Mouse (Mus musculus): ENCODE measurements at regions not wholly inside any gene's neighbourhood (a gene's known extent, or its start where the extent isn't known, plus 50 kb on each side); places are given as distances from the start of the nearest gene placed in this dataset.

DNA sequence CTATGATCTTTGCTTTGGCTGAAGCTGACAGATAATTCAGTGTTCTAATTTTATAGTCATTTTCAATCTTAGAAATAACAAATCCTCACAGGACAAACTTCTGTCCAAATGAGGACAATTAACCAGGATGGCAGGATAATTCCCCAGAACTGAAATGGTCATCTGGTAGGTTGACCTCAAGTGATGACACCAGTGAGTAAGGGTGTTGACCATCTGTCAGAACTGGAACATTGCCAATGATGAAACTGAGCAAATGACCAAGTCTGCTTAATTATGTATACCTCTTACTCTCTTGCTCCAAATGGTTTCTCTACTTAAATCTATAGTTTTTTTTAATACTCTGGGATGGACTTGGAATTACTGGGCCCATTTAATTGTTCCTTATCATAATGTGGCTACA is 1336.9 kb upstream of the Tenm3 start:
- DNase-seq = peak; percentile 69

GRCm38 (mm10) chr8:50164773-50165454 is 1321.2 kb upstream of the Tenm3 start:
- peak; percentile 22 for DNase-seq

DNA sequence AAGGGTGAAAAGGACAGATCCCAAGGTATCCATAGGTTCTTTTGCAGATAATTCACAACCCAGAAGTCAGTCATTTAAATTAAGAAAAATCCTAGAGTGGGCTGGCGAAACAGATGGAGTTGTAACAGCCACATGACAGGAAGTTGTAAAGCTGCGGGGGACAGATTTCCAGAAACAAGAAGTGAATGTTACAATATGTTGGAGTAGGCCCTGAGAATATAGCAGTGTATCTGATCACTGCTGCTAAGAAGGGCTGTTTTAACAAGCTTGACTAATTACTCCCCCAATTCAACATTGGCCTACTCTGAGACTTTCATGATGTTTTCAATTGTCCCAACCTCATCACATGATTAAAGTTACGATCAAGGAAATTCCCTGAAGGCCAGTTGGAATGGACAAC is 1317.3 kb upstream of the Tenm3 start:
- DNase-seq = no peak

DNA sequence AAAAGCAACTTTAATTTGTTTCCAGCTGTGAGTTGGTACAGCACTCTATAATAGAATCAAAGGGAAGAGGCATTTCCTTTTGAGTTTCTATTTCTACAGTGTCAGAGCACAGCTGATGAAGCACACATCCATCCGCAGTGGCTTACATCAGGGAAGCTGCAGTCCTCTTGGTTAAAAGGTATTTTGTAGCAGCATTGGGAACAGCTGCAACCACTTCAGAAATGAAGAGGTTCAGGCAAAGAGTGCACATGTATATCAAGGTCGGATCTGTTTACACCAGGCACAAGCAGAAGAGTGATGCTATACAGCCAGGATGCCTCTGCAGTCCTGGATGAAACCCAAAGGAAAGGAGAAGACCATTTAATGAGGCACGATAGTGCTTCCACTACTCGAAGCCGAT is 1316.6 kb upstream of the Tenm3 start:
- no peak for DNase-seq

- no peak for DNase-seq
Measured at GRCm38 (mm10) chr8:50139876-50140275, 1296.1 kb upstream of the Tenm3 start.

GRCm38 (mm10) chr8:50120041-50120440 is 1276.3 kb upstream of the Tenm3 start:
- peak; percentile 8 for DNase-seq

- DNase-seq = peak; percentile 4
Measured at GRCm38 (mm10) chr8:50082378-50082777, 1238.6 kb upstream of the Tenm3 start.

DNA sequence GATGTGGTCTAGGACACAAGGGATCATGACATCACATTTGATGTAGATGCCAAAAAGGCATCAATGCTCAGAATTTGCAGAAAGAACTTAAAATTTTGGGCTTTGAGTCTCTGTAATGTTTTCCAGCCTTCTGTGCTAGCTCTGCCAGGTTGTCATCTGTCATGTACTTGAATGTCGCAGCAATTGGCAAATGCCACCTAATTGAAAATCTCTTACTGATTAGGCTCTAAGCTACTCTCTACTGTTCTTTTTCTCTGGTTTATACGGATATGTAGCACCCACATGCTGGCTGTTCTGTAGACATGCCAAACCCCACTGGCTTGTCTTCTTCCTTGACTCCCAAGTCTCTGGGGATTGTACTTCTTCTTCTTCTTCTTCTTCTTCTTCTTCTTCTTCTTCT is 1193.3 kb upstream of the Tenm3 start:
- no peak for DNase-seq

GRCm38 (mm10) chr8:50027544-50027943 is 1183.8 kb upstream of the Tenm3 start:
- no peak for DNase-seq

GRCm38 (mm10) chr8:50007546-50007945 is 1163.8 kb upstream of the Tenm3 start:
- peak; percentile 62 for DNase-seq

- DNase-seq = no peak
Measured at GRCm38 (mm10) chr8:50004254-50004653, 1160.5 kb upstream of the Tenm3 start.

- DNase-seq = peak; percentile 80
Measured at GRCm38 (mm10) chr8:50003641-50004040, 1159.9 kb upstream of the Tenm3 start.

- DNase-seq = peak; percentile 78
Measured at GRCm38 (mm10) chr8:49998281-49999037, 1154.7 kb upstream of the Tenm3 start.
